In the genomic region with DNA sequence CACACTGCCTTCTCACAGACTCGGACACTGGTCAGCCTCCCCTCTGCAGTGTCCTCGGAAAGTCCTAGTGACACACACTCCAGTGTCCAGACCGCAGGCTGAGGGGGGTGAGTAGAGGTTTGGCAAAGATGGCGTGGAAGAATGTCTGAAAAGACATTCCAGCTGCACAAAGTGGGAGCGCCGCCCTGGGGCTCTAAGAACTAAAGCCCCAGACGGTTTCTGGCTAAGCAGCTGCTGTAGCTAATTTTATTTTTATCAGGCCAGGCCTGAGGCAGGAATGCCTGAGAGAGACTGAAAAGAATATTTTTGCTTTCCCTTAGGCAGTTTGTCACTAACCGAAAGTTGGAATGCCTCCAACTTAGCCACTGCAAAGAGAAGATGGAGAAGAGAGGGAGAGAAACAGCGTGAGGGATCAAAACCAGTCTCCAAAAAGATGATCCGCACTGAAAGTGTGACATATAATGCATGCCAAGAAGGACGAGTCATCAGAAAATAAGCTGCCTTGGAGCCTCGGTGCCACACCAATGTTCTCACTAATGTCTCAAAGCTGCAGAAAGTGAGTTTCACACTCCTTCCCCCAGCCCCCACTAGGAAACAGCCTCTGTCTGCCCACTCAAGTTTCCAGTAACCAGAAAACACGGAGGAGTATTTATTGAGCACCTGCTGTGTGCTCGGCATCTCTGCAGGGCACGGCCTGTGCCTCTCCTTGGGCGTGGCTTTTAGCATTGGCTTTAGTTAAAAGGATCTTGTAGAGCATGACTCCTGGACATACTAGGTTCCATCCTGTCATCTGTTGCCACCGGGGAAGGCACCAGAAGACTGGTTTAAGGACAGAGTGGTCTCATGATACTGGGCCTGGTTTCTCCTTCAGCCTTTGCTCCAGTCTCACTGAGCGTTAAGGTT, we compare ENCODE assay signal across 8 mouse cellular contexts. TPM values are rescaled to one million over a fixed set of nuclear protein-coding genes. Genes with fewer than 3 reads are reported as not detected.
DNase-seq lines count a peak whose midpoint lies in the region.

No protein-coding gene starts in this region.

- DNase-seq in cerebellum, adult 9-11 months = peak; percentile 13
- no peak for DNase-seq in cerebellum, postnatal 4 days (ENCODE audit: low spot score in 2 of 2)
- DNase-seq in ZHBTc4 (ENCODE audit: low read depth, low spot score) = peak; percentile 65
- peak; percentile 41 to 74 for DNase-seq in frontal cortex, adult 2 months (ENCODE audit: extremely low spot score in 1 of 2, low spot score in 1 of 2)
- DNase-seq in heart, postnatal 25 days (ENCODE audit: low spot score) = peak; percentile 49
- peak; percentile 30 to 46 for DNase-seq in left cerebral cortex, postnatal 36 days (ENCODE audit: low spot score in 2 of 2)
- peak; percentile 47 for DNase-seq in right cerebral cortex, postnatal 14 days
- no peak for DNase-seq in spleen, postnatal 14 days (ENCODE audit: low spot score in 2 of 2)

- intact Hi-C loops in heart, postnatal 25 days (cut with DNase I) = no loop called here
- intact Hi-C loops in left cerebral cortex, postnatal 36 days (cut with DNase I) = loop anchor here (2.0 kb wide), 1 partner anchor 41 kb away; no protein-coding TSS in a partner anchor

RNA-seq across cellular contexts. Expression of a gene that starts 24.5 kb away (rescaled TPM):
- polyA plus RNA-seq in frontal cortex, adult 2 months (2012; rRNA removed) = 19.5 and 21.7 TPM in 2 replicates
- total RNA-seq in heart, postnatal 25 days (2021) = 10 to 100 TPM; 14.2 to 14.4 TPM
- total RNA-seq in left cerebral cortex, postnatal 36 days (2021) = 10 to 100 TPM; 19.8 to 22.9 TPM

RNA-seq across cellular contexts. Expression of a gene that starts 34.9 kb away (rescaled TPM):
- polyA plus RNA-seq in frontal cortex, adult 2 months (2012; rRNA removed) = 3.7 and 4.8 TPM in 2 replicates
- total RNA-seq in heart, postnatal 25 days (2021) = 1 to 10 TPM; 5.3 to 5.4 TPM
- total RNA-seq in left cerebral cortex, postnatal 36 days (2021) = 1 to 10 TPM; 8.4 to 9.8 TPM

Comparison
In these comparisons a context has a peak if more than half of its experiments do, and no peak if none do; other contexts are left out.
1. DNase-seq: peak in cerebellum, adult 9-11 months (single experiment), ZHBTc4 (single experiment), frontal cortex, adult 2 months (2 of 2), heart, postnatal 25 days (single experiment), left cerebral cortex, postnatal 36 days (2 of 2) and right cerebral cortex, postnatal 14 days (single experiment); none in cerebellum, postnatal 4 days (0 of 2) and spleen, postnatal 14 days (0 of 2).